Mouse (Mus musculus) lung, adult 2 months (tissue): ENCODE results near the gene Zscan20.

Experiments
- CTCF ChIP-seq: fragments of 200-500 bp; IDR thresholded peaks from 2 replicates; pipeline ENCODE4 v1.5.1; 2011; ENCODE audit warnings: mild to moderate bottlenecking, low read length, control low read depth; ENCODE audit not compliant: insufficient read depth
- POLR2A ChIP-seq: fragments of 200-500 bp; IDR thresholded peaks from 2 replicates; pipeline ENCODE4 v1.6.1; 2011; ENCODE audit warnings: low read depth, mild to moderate bottlenecking, control low read depth, low read length, borderline replicate concordance; ENCODE audit errors: extremely low read depth

DNA sequence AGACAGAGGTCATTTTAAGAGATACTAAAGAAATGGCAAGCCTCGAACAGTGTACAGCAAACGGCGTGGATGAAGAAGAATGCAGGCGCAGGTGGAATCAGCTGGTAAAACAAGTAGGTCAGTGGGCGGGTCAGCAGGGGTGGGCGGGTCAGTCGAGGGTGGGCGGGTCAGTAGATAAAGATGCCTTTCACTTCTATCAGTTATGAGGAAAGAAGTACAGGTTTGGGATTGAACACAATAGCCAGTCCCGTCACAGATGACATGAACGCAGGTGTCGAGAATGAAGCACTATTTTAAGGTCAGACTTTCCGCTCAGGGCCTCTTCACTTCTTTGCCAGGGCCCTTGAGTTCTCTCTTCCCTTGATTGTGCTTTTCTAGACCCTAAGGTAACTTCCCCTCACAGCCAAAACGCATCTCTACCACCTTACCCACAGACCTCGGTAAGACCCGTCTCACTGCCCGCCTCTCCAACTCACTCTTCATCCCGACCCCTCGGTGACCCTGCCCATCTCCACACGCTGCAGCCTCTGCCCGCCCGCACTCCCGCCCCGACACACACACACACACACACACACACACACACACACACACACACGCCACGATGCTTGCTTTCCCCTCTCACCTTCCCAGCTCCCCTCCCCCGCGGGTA, 498 bp downstream of the Zscan20 start:
- TF ChIP-seq CTCF (no peak), POLR2A (no peak)
